In genomic region chr3:51807981-51808870, GRCm38 (mm10) we compare ENCODE assay signal across 11 mouse cellular contexts.
DNase-seq lines count a peak whose midpoint lies in the region; ATAC-seq and TF ChIP-seq lines count a peak whose summit lies in the region.
"Had no signal": no experiment of that assay in that cellular context is flagged by ENCODE, and none has a peak within 500 bp of the region (broad histone marks: within the 10 kb centered on the region; RNA-seq: fewer than 3 reads in every experiment).

No protein-coding gene starts in this region.

- no peaks in the 10 kb centered on the region for H3K27me3 ChIP-seq in forebrain, embryonic 16.5 days (replicated peaks; ENCODE audit: control insufficient read depth, insufficient read depth, low read length)
- H3K27me3 ChIP-seq in lung, postnatal 0 days (replicated peaks; ENCODE audit: insufficient read depth, low read length), result no peaks in the 10 kb centered on the region

- H3K4me2 ChIP-seq in forebrain, embryonic 16.5 days (ENCODE audit: low read length), result no peak overlapping the region
- no peak overlapping the region for H3K4me2 ChIP-seq in lung, postnatal 0 days (replicated peaks; ENCODE audit: low read depth, low read length)

- peaks cover 35% of the 10 kb centered on the region for H3K4me1 ChIP-seq in forebrain, embryonic 16.5 days (replicated peaks; ENCODE audit: control insufficient read depth, insufficient read depth, low read length)
- no peaks in the 10 kb centered on the region for H3K4me1 ChIP-seq in lung, postnatal 0 days (ENCODE audit: insufficient read depth, low read depth, low read length)

- no peak overlapping the region for H3K4me3 ChIP-seq in forebrain, embryonic 16.5 days (replicated peaks; ENCODE audit: low read length)
- no peak overlapping the region for H3K4me3 ChIP-seq in lung, postnatal 0 days (ENCODE audit: low read depth, low read length)
- H3K4me3 ChIP-seq: erythroblast, embryonic 14.5 days had no signal

- no peak for TF ChIP-seq CTCF in brain, embryonic 14.5 days (IDR thresholded peaks at IDR 0.05; ENCODE audit: borderline replicate concordance, extremely low read depth, insufficient read depth, insufficient read length)
- no peak for TF ChIP-seq CTCF in lung, postnatal 0 days (IDR thresholded peaks at IDR 0.05)

- H3K9me3 ChIP-seq in forebrain, embryonic 16.5 days (ENCODE audit: control insufficient read depth, low read length), result no peaks in the 10 kb centered on the region
- no peaks in the 10 kb centered on the region for H3K9me3 ChIP-seq in lung, postnatal 0 days (ENCODE audit: low read length)

- no peak overlapping the region for H3K9ac ChIP-seq in forebrain, embryonic 16.5 days (replicated peaks; ENCODE audit: low read depth, low read length)
- no peak overlapping the region for H3K9ac ChIP-seq in lung, postnatal 0 days (replicated peaks; ENCODE audit: low read depth)

- WGBS in forebrain, embryonic 16.5 days, result 59% methylated on average over 16 of the region's 16 CpGs
- WGBS in lung, postnatal 0 days, result 71% methylated on average over 16 of the region's 16 CpGs

- no peak for DNase-seq in frontal cortex, postnatal 10 days (ENCODE audit: low spot score in 2 of 2)
- DNase-seq in brain, embryonic 14.5 days (ENCODE audit: low read depth), result peak; percentile 64
- peak; percentile 57 for DNase-seq in lung, postnatal 0 days (ENCODE audit: low spot score)
- no peak for DNase-seq in adrenal gland, adult 18-20 months (ENCODE audit: low spot score in 2 of 2)
- no peak for DNase-seq in kidney, postnatal 25 days
- DNase-seq in retina, embryonic 14.5 days (ENCODE audit: low spot score), result no peak
- DNase-seq: kidney, adult 11 months had no signal

- no peak for TF ChIP-seq POLR2A in brain, embryonic 14.5 days (IDR thresholded peaks at IDR 0.05; ENCODE audit: borderline replicate concordance, extremely low read depth, insufficient read depth, insufficient read length, poor library complexity, severe bottlenecking)

- TF ChIP-seq EP300 in lung, postnatal 0 days (IDR thresholded peaks at IDR 0.05), result no peak

- H3K27ac ChIP-seq in forebrain, embryonic 16.5 days (ENCODE audit: low read length), result peak overlapping the region; percentile 73
- H3K27ac ChIP-seq in lung, postnatal 0 days (ENCODE audit: low read length), result no peak overlapping the region; the same call in 1 of the 2 replicates
- H3K27ac ChIP-seq: macrophage had no signal

- ATAC-seq in frontal cortex, adult (ENCODE audit: low TSS enrichment), result peak; percentile 75
- peak; percentile 16; the same call in 1 of the 2 replicates for ATAC-seq in forebrain, embryonic 16.5 days
- peak; percentile 63 for ATAC-seq in lung, postnatal 0 days

- H3K36me3 ChIP-seq in forebrain, embryonic 16.5 days (ENCODE audit: control insufficient read depth, insufficient read depth), result no peaks in the 10 kb centered on the region
- no peaks in the 10 kb centered on the region for H3K36me3 ChIP-seq in lung, postnatal 0 days (ENCODE audit: insufficient read depth, low read length)

Comparison
In these comparisons a context has a peak if more than half of its experiments do, and no peak if none do; other contexts are left out.
1. ATAC-seq: peak in every context shown above with its lines; median percentile 75 in frontal cortex, adult; 63 in lung, postnatal 0 days; 16 in forebrain, embryonic 16.5 days.
2. DNase-seq: peak in brain, embryonic 14.5 days (single experiment) and lung, postnatal 0 days (single experiment); none in frontal cortex, postnatal 10 days (0 of 2), adrenal gland, adult 18-20 months (0 of 2), kidney, postnatal 25 days (0 of 2) and retina, embryonic 14.5 days (single experiment).